Mouse (Mus musculus) liver, embryonic 14.5 days (tissue): ENCODE results near the gene Gm20538.

Experiments used
- CTCF ChIP-seq: IDR thresholded peaks from 2 replicates; pipeline ENCODE4 v1.5.1; 2016; ENCODE audit warnings: antibody characterized with exemption, low read depth, control low read depth
- EP300 ChIP-seq: IDR thresholded peaks from 2 replicates; pipeline ENCODE4 v1.6.1; 2016; ENCODE audit warnings: antibody characterized with exemption, low read depth

DNA sequence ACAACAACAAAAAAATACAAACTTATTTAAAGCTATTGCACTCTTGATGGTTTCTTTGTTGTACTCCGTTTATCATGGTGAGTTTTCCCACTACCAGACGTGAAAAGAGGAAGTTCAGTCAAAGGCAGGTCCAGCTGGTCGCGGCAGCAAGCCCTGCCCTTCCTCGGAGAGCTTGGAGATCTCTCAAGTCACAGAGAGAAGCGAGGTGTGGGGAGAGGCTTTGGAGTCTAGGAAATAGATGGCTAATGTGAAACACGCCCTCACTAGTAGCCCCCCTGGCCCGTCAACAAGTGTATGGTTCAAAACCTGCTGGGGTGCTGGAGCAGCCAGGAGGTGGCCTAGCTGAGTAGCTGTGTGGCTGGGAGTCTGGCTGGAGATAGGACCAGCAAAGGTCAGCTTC is 56.1 kb downstream of the Gm20538 start:
- TF ChIP-seq CTCF (no peak), EP300 (no peak)
